Mouse (Mus musculus): ENCODE results near the gene Nrxn3. TPM values are rescaled to one million over a fixed set of nuclear protein-coding genes. Genes with fewer than 3 reads are reported as not detected.
A peak's percentile ranks its signal among the peaks of the same experiment; 100 is the strongest.

Gene Nrxn3
- polyA plus RNA-seq, 1 experiment from 2014 or later, result 53.1 TPM

GRCm38 (mm10) chr12:89882617-89883370 lies 1160.1 kb downstream of the Nrxn3 start:
- no peaks in the 10 kb centered on the region for H3K9me3 ChIP-seq (replicated peaks)
- H3K36me3 ChIP-seq, result no peaks in the 10 kb centered on the region
- H3K4me1 ChIP-seq, result peaks cover 6% of the 10 kb centered on the region; the same call in 1 of the 2 replicates
- H3K27ac ChIP-seq, result no peak overlapping the region
- no peaks in the 10 kb centered on the region for H3K27me3 ChIP-seq
- H3K9ac ChIP-seq, result no peak overlapping the region
- no peak overlapping the region for H3K4me3 ChIP-seq
- ATAC-seq (ENCODE audit: low FRiP score), result 0 out of 2 replicates have a peak, but pooled peaks have one; percentile 40
- 51% methylated on average over 8 of the region's 8 CpGs for WGBS
- H3K4me2 ChIP-seq (replicated peaks), result no peak overlapping the region

- Histone ChIP-seq H3K4me3 (no peak overlapping the region), H3K4me1 (peaks cover 2% of the 10 kb centered on the region; the same call in 1 of the 2 replicates)
- 98% methylated on average over 1 of the region's 1 CpGs for WGBS
Measured at GRCm38 (mm10) chr12:89884576-89884975, 1161.9 kb downstream of the Nrxn3 start.

GRCm38 (mm10) chr12:89888647-89889046 lies 1166.0 kb downstream of the Nrxn3 start:
- Histone ChIP-seq H3K9ac (no peak overlapping the region), H3K27ac (no peak overlapping the region), H3K9me3 (replicated peaks) (no peaks in the 10 kb centered on the region), H3K4me1 (no peaks in the 10 kb centered on the region), H3K4me2 (replicated peaks) (no peak overlapping the region), H3K36me3 (no peaks in the 10 kb centered on the region), H3K4me3 (no peak overlapping the region), H3K27me3 (no peaks in the 10 kb centered on the region)
- no peak for ATAC-seq (ENCODE audit: low FRiP score)
- 92% methylated on average over 3 of the region's 3 CpGs for WGBS

More at GRCm38 (mm10) chr12:89884576-89884975, 1161.9 kb downstream of the Nrxn3 start:
- Histone ChIP-seq H3K9me3 (replicated peaks) (no peaks in the 10 kb centered on the region), H3K27ac (no peak overlapping the region), H3K36me3 (no peaks in the 10 kb centered on the region), H3K9ac (no peak overlapping the region), H3K4me2 (replicated peaks) (no peak overlapping the region), H3K27me3 (no peaks in the 10 kb centered on the region)
- ATAC-seq (ENCODE audit: low FRiP score), result no peak

- WGBS, result 31% methylated on average over 2 of the region's 2 CpGs
Measured at GRCm38 (mm10) chr12:89896901-89897300, 1174.2 kb downstream of the Nrxn3 start.

GRCm38 (mm10) chr12:89909578-89909977 lies 1186.9 kb downstream of the Nrxn3 start:
- Histone ChIP-seq H3K36me3 (no peaks in the 10 kb centered on the region), H3K9me3 (replicated peaks) (no peaks in the 10 kb centered on the region), H3K4me2 (replicated peaks) (no peak overlapping the region), H3K27ac (no peak overlapping the region), H3K4me3 (no peak overlapping the region), H3K27me3 (no peaks in the 10 kb centered on the region), H3K4me1 (no peaks in the 10 kb centered on the region), H3K9ac (no peak overlapping the region)
- 45% methylated on average over 3 of the region's 3 CpGs for WGBS
- 0 out of 2 replicates have a peak, but pooled peaks have one; percentile 19 for ATAC-seq (ENCODE audit: low FRiP score)

More at GRCm38 (mm10) chr12:89896901-89897300, 1174.2 kb downstream of the Nrxn3 start:
- Histone ChIP-seq H3K4me3 (no peak overlapping the region), H3K36me3 (no peaks in the 10 kb centered on the region), H3K9me3 (replicated peaks) (no peaks in the 10 kb centered on the region), H3K4me2 (replicated peaks) (no peak overlapping the region), H3K27me3 (no peaks in the 10 kb centered on the region), H3K27ac (no peak overlapping the region), H3K9ac (no peak overlapping the region), H3K4me1 (no peaks in the 10 kb centered on the region)
- ATAC-seq (ENCODE audit: low FRiP score), result no peak

GRCm38 (mm10) chr12:89918138-89918829 lies 1195.6 kb downstream of the Nrxn3 start:
- Histone ChIP-seq H3K36me3 (no peaks in the 10 kb centered on the region), H3K9ac (no peak overlapping the region), H3K4me3 (no peak overlapping the region), H3K27me3 (no peaks in the 10 kb centered on the region), H3K4me2 (replicated peaks) (no peak overlapping the region), H3K4me1 (peaks cover 8% of the 10 kb centered on the region), H3K9me3 (replicated peaks) (no peaks in the 10 kb centered on the region), H3K27ac (peak overlapping the region; percentile 81)
- peak; percentile 79 for ATAC-seq (ENCODE audit: low FRiP score)
- 65% methylated on average over 8 of the region's 8 CpGs for WGBS

GRCm38 (mm10) chr12:89932338-89932737 lies 1209.7 kb downstream of the Nrxn3 start:
- Histone ChIP-seq H3K9me3 (replicated peaks) (no peaks in the 10 kb centered on the region), H3K27me3 (no peaks in the 10 kb centered on the region), H3K9ac (no peak overlapping the region), H3K27ac (no peak overlapping the region), H3K4me2 (replicated peaks) (no peak overlapping the region), H3K4me3 (no peak overlapping the region), H3K36me3 (no peaks in the 10 kb centered on the region), H3K4me1 (no peaks in the 10 kb centered on the region)
- ATAC-seq (ENCODE audit: low FRiP score), result no peak
- WGBS, result 94% methylated on average over 1 of the region's 1 CpGs

- no peak for ATAC-seq (ENCODE audit: low FRiP score)
Measured at GRCm38 (mm10) chr12:89933630-89934029, 1211.0 kb downstream of the Nrxn3 start.

GRCm38 (mm10) chr12:89940746-89941145 lies 1218.1 kb downstream of the Nrxn3 start:
- H3K27ac ChIP-seq, result no peak overlapping the region
- H3K4me3 ChIP-seq, result no peak overlapping the region
- ATAC-seq (ENCODE audit: low FRiP score), result no peak
- no peak overlapping the region for H3K9ac ChIP-seq
- H3K4me2 ChIP-seq (replicated peaks), result no peak overlapping the region
- no peaks in the 10 kb centered on the region for H3K36me3 ChIP-seq
- H3K27me3 ChIP-seq, result no peaks in the 10 kb centered on the region
- no peaks in the 10 kb centered on the region for H3K4me1 ChIP-seq
- WGBS, result 95% methylated on average over 2 of the region's 2 CpGs
- H3K9me3 ChIP-seq (replicated peaks), result no peaks in the 10 kb centered on the region

More at GRCm38 (mm10) chr12:89933630-89934029, 1211.0 kb downstream of the Nrxn3 start:
- no peaks in the 10 kb centered on the region for H3K36me3 ChIP-seq
- no peak overlapping the region for H3K4me3 ChIP-seq
- H3K4me1 ChIP-seq, result no peaks in the 10 kb centered on the region
- H3K4me2 ChIP-seq (replicated peaks), result no peak overlapping the region
- H3K9me3 ChIP-seq (replicated peaks), result no peaks in the 10 kb centered on the region
- H3K9ac ChIP-seq, result no peak overlapping the region
- H3K27ac ChIP-seq, result no peak overlapping the region
- no peaks in the 10 kb centered on the region for H3K27me3 ChIP-seq
- 89% methylated on average over 5 of the region's 5 CpGs for WGBS

GRCm38 (mm10) chr12:89945911-89946502 lies 1223.3 kb downstream of the Nrxn3 start:
- no peaks in the 10 kb centered on the region for H3K4me1 ChIP-seq
- 52% methylated on average over 2 of the region's 2 CpGs for WGBS
- H3K9ac ChIP-seq, result no peak overlapping the region
- no peak overlapping the region for H3K4me3 ChIP-seq
- H3K9me3 ChIP-seq (replicated peaks), result no peaks in the 10 kb centered on the region
- no peaks in the 10 kb centered on the region for H3K27me3 ChIP-seq
- H3K4me2 ChIP-seq (replicated peaks), result no peak overlapping the region
- no peaks in the 10 kb centered on the region for H3K36me3 ChIP-seq
- 0 out of 2 replicates have a peak, but pooled peaks have one; percentile 29 for ATAC-seq (ENCODE audit: low FRiP score)
- no peak overlapping the region for H3K27ac ChIP-seq

GRCm38 (mm10) chr12:89946522-89946921 lies 1223.8 kb downstream of the Nrxn3 start:
- no peak for ATAC-seq (ENCODE audit: low FRiP score)
- no peak overlapping the region for H3K9ac ChIP-seq
- no peaks in the 10 kb centered on the region for H3K9me3 ChIP-seq (replicated peaks)
- H3K36me3 ChIP-seq, result no peaks in the 10 kb centered on the region
- WGBS, result 55% methylated on average over 5 of the region's 5 CpGs
- H3K4me2 ChIP-seq (replicated peaks), result no peak overlapping the region
- no peak overlapping the region for H3K4me3 ChIP-seq
- H3K27me3 ChIP-seq, result no peaks in the 10 kb centered on the region
- H3K4me1 ChIP-seq, result no peaks in the 10 kb centered on the region
- no peak overlapping the region for H3K27ac ChIP-seq

GRCm38 (mm10) chr12:89953237-89953636 lies 1230.6 kb downstream of the Nrxn3 start:
- Histone ChIP-seq H3K36me3 (no peaks in the 10 kb centered on the region), H3K9me3 (replicated peaks) (no peaks in the 10 kb centered on the region), H3K9ac (no peak overlapping the region), H3K4me3 (no peak overlapping the region), H3K4me1 (no peaks in the 10 kb centered on the region), H3K27ac (no peak overlapping the region), H3K4me2 (replicated peaks) (no peak overlapping the region), H3K27me3 (no peaks in the 10 kb centered on the region)
- ATAC-seq (ENCODE audit: low FRiP score), result no peak

Data from hindbrain, embryonic 12.5 days (tissue).